Mouse (Mus musculus) CH12.LX (cell line): ENCODE data around the gene Klhl42.

Source experiments
- CTCF ChIP-seq, 2 experiments: IDR thresholded peaks in 1 of 2; conservative IDR thresholded peaks in 1 of 2; 2 replicates each; pipeline ENCODE4 v1.5.1; 2011 to 2012; ENCODE audit warnings: low read depth in 2 of 2, low read length in 2 of 2, improper control_type of control experiment in 1 of 2, inconsistent platforms in 1 of 2, mild to moderate bottlenecking in 1 of 2, moderate library complexity in 1 of 2
- ELF1 ChIP-seq: IDR thresholded peaks from 2 replicates; pipeline ENCODE4 v1.6.1; 2014; ENCODE audit warnings: low read depth, mild to moderate bottlenecking, inconsistent platforms, low read length, improper control_type of control experiment
- EP300 ChIP-seq: IDR thresholded peaks from 2 replicates; pipeline ENCODE4 v1.6.1; 2011; ENCODE audit warnings: low read length, improper control_type of control experiment
- MAX ChIP-seq: IDR thresholded peaks from 2 replicates; pipeline ENCODE4 v1.6.1; 2011; ENCODE audit warnings: low read length, improper control_type of control experiment
- MXI1 ChIP-seq: IDR thresholded peaks from 2 replicates; pipeline ENCODE4 v1.6.1; 2011; ENCODE audit warnings: mild to moderate bottlenecking, low read depth, low read length, improper control_type of control experiment
- POLR2A ChIP-seq: IDR thresholded peaks from 2 replicates; pipeline ENCODE4 v1.6.1; 2011; ENCODE audit warnings: low read depth, mild to moderate bottlenecking, improper control_type of control experiment, low read length

- TF ChIP-seq MAX (no peak), CTCF (conservative IDR thresholded peaks at IDR 0.05 in 1 of 2, IDR thresholded peaks at IDR 0.05 in 1 of 2; ENCODE audit: low read depth in 2 of 2, low read length in 2 of 2) (no peak), EP300 (no peak), MXI1 (no peak), ELF1 (no peak), POLR2A (no peak)
Observed at GRCm38 (mm10) chr6:147087736-147088135, 3.4 kb upstream of the Klhl42 start.
